Mouse (Mus musculus) megakaryocyte-erythroid progenitor cell, adult 5-6 weeks (primary cell): ENCODE results near the gene Isl2. TPM values are rescaled to one million over a fixed set of nuclear protein-coding genes. Genes with fewer than 3 reads are reported as not detected.

Experiments
- ATAC-seq: replicated peaks from 2 replicates; pipeline ENCODE4 v1.8.0; 2016; ENCODE audit warnings: mild to moderate bottlenecking, inconsistent platforms; ENCODE audit not compliant: severe bottlenecking, poor library complexity, low FRiP score, low TSS enrichment
- total RNA-seq, 2 experiments: library from RNA; stranded (forward) in 1 of 2; stranded (reverse) in 1 of 2; fragments of 200-1000, 215-1000 nt in 1 of 2; fragments of >200 nt in 1 of 2; fragmentation: Nextera tagmentation in 1 of 2; gene quantifications; 2 replicates each; pipeline ENCODE4 v1.2.3; 2014 to 2017

The Isl2 gene
- not detected in 2 replicates for total RNA-seq (2014; fragmentation: Nextera tagmentation)
- not detected in 2 replicates for total RNA-seq (2017)

DNA sequence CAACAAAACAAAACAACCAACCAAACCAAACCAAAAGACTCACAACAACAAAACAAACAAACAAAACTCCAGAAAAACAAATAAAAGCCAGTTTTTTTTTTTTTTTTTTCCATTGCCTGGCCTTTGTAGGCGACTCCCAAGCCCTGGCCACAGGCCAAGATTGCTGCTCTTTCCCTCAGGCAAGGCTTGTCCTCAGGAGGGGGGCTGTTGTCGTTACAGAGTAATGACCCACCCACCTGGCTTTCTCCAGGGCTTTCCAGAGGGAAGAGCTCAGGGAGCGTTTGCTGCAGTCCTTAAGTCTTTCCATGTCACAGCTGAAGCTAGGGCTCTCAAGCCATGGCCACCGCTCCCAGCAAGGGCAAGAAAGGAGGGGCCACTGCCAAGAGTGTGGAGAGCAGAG is at the start of gene Isl2:
Gene Isl2 (plus strand): TSS at position 296 of the 400 bp plus-strand sequence.
- no peak for ATAC-seq

DNA sequence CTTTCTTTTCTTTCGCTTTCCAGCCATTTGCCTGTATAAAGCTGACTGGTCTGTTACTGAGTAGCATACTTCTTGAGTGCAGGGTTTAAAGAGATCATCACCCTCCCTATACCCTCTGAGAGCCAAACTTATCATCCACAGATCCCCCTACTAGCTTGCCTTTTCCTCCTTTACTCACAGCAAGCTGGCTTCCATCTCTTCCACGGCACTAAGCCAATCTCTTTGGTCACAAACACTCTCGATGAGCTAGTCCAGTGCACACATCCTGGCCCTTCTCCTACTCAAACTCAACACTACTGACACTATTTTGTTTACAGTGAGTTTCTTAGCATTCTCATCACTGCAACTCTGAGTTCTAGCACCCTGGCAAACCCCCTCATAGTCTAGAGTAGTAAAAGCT is 30.6 kb upstream of the Isl2 start:
- ATAC-seq: no peak

DNA sequence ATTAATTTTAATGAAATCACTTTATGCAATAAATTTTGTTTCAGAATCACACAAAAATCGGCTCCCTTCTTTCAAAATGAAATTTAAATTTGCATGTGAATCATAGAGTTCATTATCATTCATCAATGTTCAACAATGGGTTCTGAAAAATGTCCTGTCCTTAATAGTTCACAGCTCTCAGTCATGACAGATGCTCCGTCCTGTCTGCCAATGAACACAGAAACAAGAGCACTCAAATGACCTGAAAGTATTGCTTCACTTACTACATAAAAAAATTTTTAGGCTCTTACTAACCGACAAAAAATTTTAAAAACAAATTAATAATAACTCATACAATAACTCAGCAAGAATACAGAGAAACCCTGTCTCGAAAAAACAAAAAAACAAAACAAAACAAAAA is 29.8 kb upstream of the Isl2 start:
- no peak for ATAC-seq

DNA sequence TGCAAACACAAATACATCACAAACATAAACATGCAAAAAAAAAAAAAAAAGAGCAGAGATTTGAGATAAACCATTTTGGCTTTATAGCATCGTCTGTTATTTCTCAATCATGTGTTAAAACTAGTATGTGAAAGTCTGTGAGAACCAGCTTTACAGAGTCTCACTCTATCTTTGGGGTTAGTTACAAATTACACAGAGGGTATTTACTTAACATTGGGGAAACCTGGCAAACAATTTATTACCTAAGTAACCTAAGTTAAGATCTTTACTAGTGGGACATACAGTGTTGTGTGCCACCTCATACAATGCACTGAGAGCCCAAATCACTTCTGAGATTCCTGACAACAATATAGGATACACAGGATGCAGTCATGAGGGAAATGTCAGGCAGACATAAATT is 28.7 kb upstream of the Isl2 start:
- no peak for ATAC-seq

DNA sequence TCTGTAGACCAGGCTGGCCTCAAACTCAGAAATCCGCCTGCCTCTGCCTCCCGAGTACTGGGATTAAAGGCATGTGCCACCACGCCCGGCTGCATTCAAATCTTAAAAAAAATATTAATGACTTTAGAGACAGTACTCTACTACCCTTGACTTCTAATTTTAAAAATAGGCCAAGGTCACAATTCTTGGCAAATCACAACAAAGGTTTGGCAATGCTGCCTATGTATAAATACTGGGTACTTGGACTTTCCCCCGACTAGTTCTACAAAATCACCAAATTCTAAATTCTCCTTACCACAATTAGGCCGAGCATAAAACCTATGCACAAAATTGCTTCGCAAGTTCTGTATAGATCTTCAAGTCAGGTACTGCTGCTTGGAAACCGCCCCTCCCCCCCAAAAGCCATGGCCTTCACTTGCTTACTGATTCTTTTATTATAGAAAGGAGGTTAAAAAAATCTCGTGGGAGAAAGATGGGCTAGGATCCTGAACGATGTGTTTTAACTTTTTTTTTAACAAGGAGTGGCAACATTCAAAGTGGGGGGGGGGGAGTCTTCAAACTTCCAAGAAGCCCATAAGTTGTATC is 27.7 kb upstream of the Isl2 start:
- no peak for ATAC-seq

DNA sequence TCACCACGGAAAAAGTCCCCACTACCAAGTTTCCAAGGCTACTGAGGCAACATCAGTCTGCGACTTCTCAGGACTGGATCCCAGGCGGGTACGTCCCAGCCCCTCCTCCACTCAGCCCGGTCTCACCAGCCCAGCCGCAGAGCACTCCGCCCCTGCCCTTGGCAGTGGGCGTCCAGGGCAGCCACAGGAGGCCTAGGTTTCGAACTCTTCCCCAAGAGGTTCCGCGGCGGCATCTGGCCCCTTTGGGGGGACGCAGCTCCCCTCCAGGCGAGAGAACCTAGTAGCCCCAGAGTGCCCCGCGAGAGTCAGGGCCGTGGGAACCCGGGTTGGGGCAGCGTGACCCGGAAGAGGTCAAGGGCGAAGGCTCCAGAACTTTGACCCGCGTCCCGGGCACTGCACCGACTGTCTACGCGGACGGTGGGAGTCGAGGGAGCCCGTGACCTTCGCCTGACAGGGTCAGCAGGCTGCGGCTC is 26.9 kb upstream of the Isl2 start:
- peak; percentile 67 for ATAC-seq

DNA sequence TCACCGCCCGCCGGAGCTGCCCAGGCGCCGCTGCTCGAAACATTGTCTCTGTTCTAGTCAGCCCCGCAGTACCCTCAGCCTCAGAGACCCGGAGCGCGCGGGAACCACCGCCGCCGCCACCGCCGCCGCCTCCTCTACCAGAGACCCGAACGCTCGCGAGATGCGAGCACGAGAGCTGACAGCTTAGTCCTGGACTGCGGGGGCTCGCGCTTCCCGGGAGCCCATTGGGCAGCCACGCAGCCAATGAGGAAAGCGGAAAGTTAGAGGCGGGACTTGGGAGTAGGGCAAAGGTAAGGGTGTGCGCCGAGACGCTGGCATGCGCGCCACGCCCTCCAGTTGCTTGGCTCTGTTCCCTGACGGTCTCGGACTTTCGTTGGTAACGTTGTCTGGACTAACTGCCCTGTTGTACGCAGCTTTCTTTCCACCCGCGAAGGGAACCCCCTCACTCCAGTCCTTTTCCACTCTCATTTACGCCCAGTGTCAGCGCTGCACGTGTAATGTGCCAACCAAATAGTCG is 26.4 kb upstream of the Isl2 start, which contains the start of gene Etfa:
Gene Etfa (minus strand): TSS at position 217 of the 517 bp plus-strand sequence.
- peak; percentile 99 for ATAC-seq

DNA sequence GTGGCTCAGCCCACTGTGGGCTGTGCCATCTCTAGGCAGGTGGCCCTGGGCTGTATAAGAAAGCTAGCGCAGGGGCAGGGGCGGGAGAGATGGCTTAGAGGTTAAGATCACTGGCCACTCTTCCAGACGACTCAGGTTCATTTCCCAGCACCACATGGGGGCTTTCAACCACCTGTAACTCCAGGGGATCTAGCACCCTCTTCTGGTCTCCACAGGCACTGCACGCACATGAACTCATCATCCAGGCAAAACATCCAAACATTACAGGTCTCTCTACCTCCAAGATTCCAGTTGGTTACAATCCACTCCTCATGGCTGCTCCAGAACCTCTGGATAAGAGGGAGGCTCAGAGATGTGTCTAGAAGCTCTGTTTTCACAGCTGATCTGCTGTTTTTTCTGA is 12.8 kb upstream of the Isl2 start:
- peak; percentile 74 for ATAC-seq

DNA sequence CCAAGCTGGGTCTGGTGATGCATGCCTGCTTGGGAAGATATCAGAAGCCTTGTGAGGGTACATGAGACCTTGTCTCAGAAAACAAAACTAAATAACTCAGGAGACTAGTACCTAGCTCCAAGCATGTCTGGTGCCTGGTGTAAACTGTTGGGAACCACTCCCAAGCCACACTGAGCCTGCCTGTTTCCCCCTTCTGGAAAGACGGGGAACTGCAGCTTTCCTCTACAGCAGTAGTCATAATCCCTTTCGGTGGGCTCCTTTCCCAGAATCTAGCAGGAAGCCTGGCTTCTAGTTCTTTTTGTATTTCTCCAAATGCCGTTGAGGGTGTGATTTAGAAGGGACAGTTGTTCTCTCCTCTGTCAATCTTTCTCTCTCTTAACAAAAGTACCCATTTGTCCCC is 2.6 kb upstream of the Isl2 start:
- peak; percentile 76 for ATAC-seq

DNA sequence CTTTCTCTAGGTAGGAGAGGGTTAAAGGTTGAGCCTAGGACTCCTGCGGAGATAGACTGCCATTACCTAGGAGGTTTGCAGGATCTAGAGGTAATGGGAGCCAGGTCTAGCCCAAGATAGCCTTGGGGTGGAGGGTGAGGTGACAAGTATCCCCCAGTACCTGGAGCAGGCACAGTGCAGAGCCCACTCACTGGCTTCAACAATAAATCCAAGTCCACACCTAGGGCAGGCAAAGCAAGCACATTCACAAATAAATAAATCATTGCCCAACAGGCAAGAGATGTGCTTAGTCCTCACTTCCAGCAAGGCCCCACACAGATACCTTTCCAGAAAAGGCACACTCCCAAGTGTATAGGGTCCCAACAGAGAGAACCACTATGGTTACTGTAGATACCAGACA is 534 bp downstream of the Isl2 start:
- no peak for ATAC-seq

DNA sequence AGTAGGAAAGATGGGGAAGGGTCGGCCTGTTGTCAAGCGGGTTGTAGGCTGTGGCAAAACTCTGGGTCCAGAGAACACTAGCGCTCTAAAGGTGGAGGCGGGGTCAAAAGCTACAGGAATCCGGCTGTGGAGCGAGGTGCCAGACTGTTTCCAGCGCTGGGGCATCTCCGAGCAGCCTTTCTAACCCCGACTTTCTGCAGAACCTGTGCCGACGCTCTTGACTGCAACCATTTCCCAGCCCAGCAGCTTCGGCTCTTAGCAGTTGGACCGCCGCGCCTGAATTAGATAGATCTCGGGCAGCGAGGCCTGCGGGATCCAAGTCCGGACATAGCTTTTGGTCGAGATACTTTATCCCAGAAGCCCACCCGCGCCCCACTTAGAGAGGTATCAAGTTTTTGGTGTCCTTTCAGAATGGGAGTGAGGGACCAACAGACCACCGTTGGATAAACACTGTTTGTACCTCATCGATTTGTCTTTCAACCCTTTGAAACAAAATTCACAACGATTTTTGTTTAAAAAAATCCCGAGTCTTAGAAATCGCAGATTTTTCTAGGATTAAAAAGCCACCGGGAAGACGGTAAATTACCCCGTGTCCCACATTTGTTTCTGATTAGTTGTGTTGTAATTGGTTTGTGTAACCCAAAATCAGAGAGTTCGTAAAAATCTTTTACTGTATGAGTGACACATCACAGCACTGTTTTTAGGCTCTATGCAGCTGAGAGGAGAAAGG is 1.4 kb downstream of the Isl2 start:
- no peak for ATAC-seq

DNA sequence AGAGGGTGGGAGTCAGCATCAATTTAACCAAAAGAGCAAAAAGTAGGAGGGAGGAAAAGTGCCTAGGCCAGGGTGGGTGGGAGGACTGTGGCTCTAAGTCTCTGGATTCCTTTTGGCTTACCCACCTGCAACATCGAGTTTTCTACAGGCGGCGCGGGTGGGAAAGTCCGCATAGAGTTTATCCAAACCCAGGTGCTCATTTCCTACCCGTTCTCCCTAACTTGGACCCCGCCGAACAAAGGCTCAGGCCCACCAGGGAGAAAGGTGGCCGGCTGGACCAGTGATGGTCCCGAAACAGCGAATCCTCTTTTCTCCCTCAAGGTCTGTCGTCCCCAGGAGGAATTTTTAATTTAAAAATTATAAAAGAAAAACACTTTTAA is 1.9 kb downstream of the Isl2 start:
- ATAC-seq: no peak

DNA sequence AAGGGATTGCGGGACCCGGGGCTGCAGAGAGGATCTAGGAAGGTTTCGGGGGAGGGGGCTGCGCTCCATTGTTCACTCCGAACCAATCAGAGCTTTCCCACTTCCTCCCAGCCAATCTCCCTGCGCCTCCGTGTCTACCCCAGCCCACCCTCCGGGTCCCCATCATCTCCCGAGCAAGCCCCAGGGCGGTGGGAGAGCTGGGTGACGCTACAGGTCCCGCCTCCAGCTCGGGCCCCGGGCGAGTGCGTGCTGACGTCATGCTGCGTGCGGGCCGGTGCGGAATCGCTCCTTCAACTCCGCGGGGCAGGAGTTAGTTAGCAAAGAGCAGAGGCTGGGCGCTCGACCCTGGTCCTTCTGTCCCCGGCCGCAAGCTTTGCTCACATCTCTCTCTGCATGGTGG is 2.4 kb downstream of the Isl2 start:
- peak; percentile 62 for ATAC-seq

DNA sequence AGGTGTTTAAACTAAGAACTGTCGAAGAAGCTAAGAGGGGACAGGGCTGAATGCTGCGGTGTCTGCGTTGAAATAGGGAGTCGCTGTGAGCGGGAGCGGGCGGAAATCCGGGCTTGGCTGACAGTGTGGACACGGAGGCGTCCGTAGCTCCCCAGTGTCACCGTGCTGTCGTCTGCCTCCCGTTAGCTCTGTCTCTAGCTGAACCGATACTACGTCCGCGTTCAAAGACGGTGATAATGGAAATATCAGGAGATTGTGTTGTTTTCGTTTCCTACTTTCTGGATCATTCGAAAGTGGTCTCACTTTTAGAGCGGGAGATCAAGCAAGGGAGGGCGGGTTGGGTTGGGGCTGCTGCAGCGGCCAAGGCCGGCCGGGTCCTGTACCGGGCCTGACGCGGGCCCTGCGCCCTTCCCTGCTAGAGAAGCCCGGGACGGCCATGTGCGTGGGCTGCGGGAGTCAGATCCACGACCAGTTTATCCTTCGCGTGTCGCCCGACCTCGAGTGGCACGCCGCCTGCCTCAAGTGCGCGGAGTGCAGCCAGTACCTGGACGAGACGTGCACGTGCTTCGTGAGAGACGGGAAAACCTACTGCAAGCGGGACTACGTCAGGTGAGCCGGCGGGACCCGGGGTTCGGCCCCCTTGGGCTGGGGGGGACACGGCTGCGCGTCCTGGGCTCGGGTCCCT is 3.4 kb downstream of the Isl2 start:
- no peak for ATAC-seq

DNA sequence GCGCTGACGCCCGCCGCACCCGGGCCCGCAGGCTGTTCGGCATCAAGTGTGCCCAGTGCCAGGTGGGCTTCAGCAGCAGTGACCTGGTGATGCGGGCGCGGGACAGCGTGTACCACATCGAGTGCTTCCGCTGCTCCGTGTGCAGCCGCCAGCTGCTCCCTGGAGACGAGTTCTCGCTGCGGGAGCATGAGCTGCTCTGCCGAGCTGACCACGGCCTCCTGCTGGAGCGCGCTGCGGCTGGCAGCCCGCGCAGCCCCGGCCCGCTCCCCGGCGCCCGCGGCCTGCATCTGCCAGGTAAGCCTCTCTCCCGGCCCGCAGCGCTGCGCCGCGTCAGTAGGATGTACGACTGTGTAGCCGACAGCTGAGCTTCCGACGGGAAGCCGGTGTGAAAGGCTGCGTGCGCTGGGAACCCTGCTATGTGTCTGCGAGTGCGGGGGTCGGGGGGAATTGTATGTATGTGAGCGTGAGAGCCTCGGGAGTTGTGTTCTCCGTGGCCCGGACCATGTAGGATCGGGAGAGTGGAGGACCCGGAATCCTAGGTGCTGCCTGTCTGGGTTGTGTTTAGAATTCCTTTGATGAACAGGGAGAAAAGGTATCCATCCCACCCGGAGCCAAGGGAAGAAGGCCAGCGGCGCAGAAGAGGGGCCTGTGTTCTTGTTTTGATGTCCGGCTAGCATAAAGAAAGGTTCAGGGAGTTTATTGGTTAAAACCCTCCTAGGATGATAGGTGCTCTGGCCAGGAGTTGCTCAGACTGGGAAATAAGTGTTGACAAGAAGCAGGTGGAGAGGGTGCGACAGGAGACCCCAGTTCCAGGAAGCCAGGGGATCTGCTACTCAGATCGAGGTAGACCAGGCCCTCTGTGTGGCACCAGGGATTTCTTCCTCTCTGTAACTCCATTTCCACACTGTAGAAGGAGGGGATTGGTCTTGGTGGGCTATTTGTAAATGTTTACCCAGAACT is 4.2 kb downstream of the Isl2 start:
- ATAC-seq: no peak

DNA sequence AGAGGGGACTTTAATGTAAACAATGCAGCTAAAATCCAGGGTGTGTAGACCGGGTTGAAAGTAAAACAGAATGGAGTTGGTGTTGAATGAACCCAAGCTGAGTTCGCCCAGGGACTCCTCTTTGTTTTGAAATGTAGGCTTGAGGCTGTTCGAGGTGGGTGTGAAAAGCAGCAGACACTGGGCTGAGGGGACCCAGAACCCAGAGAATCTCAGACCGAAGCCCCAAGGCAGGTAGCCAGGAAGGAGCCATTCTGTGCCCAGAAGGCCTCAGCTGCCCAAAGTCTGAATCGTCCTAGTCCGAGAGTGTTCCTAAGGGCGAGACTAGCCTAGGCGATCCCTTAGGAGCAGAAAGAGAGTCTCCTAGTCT is 4.8 kb downstream of the Isl2 start:
- no peak for ATAC-seq

DNA sequence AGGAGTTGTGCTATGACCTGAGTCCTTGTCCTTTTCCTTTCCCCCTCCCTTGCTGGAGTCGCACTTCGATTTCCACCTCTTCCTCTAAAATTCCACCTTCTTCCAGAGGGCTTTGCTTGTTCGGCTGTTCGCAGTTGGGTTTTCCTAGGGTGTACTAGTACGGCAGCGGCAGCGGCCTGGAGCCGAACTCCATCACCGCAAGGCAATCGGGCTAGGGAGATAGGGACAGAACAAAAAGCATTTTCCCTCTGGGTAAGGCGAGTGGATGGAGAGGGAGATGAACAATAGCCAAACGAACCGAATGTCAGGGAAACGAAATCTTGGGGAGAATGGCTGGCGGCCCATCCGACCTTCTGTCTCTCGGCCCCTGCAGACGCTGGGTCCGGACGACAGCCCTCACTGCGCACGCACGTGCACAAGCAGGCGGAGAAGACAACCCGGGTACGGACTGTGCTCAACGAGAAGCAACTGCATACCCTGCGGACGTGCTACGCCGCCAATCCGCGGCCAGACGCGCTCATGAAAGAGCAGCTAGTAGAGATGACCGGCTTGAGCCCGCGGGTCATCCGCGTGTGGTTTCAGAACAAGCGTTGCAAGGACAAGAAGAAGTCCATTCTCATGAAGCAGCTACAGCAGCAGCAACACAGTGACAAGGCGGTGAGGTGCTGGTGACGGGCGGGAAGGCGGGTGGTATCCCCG is 5.4 kb downstream of the Isl2 start:
- ATAC-seq: no peak

DNA sequence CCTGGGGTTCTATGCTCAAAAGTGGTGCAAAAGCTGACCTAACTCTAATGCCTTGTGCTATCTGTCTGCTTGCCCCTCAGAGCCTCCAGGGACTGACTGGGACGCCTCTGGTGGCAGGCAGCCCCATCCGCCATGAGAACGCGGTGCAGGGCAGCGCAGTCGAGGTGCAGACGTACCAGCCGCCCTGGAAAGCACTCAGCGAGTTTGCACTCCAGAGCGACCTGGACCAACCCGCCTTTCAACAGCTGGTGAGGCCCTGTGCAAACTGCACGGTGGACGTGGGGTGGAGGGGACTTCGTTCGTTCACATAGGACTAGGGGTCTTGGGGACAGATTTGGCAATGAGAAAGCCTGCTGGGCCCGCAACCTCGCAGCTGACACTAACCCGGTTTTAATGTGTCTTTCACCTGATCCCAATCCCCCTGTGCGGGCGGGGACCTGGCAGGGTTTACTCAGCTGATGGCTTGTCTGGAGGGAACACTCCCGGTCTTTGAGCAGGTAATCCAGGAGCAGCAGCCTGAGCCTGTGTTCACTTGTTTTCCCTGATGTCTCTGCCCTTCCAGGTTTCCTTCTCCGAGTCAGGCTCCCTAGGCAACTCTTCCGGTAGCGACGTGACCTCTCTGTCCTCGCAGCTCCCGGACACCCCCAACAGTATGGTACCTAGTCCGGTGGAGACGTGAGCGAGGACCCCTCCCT is 6.5 kb downstream of the Isl2 start:
- ATAC-seq: no peak
